Mouse (Mus musculus): Measurements from ENCODE around the gene Phldb2.

Gene Phldb2

DNA sequence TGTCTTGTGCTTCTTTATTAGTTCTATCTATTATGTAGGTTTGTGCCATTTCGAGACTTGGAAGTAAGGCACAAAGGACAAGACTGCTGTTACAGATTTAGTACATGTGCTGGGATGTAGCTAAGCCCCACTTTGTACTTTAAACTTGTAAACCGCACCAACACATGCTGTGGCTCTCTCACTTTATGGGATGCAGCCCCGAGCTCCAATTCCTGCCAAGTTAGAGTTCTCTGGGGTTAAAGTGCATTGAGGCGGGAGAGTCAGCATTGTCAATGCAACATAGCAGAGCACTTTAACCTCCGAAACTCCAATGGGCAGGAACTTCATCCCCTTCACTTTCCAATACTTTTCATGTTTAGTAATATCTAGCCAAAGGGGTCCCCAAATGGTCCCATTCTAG is 224.2 kb downstream of the Phldb2 start:
- no peak for DNase-seq (ENCODE audit: low spot score)

DNA sequence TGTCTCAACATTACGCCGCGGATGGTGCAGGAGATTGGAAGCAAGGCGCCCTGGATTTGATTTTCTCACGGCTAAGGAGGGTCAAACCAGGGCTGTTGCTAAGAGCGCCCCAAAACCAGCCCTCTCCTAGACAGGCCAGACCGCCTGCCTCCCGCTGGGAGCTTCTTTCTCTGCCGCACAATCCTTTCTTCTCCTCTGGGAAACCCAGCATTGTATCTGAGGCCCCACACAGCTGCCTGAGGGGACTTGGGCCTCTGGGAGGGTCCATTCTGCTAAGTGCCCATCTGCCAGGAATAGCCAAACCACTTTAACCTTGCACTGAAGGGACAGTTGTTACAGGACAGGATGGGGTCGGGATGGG is 228.7 kb downstream of the Phldb2 start:
- DNase-seq (ENCODE audit: low spot score), result no peak

DNA sequence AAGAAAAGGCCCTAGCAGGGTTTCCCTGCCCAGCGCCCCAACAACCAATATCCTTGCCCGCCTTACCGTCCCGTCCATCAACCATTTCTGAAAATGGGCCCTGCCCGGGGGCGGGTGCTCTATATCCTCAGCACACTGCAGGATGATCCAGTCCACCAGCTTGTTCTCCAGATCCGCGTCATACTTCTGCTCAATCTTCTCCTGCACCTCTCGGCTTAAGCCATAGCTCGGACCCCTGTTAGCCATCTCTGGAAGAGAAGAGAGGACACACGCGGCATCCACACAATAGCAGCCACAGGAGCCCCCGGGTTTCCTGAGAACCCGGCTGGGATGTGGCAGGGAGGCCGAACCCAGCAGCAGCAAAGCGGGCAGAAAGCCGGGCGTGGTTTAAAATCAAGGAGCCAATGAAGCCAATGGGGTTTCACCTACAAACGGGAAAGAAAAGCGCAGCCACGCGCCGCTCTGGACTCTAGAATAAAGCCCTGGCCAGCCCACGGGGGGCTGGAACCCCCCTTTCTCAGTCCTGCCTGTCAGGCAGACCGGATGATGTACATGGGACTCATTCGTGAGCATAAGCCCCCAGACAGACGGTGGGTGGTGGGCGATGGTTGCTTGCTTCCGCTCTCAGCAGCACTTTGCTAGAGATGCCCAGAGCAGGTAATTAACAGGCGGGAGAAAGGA is 229.2 kb downstream of the Phldb2 start, which contains the start of gene Tagln3:
TSS of gene Tagln3 (minus strand) at position 548 of the 681 bp plus-strand sequence.
- no peak for DNase-seq (ENCODE audit: low spot score)

DNA sequence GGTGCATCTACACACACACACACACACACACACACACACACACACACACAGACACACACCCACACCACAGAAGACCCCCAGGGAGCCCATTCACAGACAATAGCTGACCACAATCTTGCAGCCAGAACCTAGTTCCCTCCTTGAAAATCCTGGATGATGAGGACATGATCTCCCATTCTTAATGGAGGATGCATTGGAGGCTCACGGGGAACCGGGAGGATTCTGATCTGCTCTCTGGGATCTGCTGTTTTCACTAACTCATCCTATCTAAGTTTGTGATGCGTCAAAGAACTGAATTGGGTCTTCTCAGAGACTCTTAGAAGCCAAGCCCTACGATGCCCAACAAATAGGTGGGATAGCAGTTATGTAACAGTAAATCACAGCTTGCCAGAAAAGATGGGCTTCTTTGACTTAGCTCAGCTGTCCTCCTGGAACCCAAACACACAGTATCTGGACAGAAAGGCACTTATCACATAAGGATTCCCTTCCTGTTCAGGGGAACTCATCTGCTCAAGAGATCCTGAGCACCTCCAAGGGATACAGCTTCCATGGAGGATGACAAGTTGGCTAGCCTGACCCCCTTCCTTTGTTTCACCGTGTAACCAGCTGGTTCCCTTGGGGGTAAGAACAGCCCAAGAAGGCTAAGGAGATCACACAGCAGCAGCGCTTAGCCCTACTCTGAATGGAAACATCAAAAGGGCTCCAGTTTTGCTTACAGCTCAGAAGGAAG is 230.1 kb downstream of the Phldb2 start:
- no peak for DNase-seq (ENCODE audit: low spot score)

DNA sequence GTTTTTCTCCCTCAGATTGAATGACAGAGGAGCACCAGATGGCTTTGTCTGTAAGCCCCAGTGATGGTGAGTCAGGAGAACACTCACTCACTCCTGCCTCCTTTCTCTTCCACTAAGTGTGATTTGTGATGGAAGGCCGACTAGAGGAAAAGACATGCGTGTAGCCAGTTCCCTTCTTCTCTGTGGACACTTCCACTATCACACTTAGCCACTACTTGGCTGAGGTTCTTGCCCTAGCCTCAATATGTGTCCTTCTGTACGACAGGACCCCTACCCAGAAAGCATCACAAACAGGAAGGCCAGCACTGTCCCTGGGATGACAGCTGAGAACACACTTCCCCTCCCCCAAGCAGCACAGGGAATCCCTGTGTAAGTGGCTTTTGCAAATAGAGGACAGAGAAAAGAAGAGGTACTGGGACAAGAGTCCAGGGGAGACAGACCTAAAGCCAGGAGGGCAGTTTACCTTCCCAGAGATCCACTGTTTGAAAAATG is 230.9 kb downstream of the Phldb2 start:
- no peak for DNase-seq (ENCODE audit: low spot score)

DNA sequence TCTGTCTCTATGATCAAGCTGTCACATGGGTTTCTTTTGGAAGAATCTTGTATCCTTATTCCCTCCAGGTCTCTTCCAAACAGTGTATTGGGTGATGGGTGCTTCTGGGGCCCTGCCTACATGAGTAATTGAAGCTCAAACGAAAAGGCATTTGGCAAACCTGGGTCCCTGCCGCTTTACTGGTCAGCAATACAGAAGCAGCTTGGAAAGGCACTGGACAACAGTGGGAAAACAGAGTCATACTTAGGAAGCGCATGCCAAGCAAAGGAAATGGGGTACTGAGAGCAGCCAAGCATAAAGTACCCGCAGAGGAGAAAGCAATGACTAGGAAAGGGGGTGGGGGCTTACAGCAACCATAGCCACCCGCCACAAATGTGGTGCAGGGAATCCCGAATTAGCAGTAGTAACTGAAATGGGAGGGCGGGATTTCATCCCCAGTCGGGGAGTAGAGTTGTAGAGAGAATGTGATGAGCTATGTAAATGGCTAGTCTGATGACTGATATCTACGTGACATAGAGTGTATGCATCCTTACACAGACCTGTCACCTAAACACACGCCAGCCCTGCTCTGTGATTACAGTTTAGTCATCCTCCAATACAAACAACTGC is 233.3 kb downstream of the Phldb2 start:
- no peak for DNase-seq (ENCODE audit: low spot score)

DNA sequence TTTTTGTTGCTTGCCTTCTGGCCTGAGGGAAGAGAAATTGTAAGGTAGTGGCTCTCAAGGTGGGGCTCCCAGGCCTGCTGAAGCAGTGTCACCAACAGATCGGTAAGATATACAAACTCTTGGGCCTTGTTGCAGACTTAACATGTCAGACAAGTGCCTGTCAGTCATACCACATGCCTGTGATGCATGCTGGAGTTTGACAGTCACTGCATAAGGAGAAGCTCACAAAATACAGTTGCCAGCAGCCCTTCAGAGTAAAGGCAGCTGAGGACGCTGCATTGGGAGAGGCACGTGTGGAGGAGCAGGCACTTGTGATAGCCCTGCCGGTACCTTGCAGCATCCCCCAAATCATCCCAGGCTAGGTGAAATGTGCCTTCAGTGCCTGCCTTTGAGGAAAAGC is 235.1 kb downstream of the Phldb2 start:
- no peak for DNase-seq (ENCODE audit: low spot score)

DNA sequence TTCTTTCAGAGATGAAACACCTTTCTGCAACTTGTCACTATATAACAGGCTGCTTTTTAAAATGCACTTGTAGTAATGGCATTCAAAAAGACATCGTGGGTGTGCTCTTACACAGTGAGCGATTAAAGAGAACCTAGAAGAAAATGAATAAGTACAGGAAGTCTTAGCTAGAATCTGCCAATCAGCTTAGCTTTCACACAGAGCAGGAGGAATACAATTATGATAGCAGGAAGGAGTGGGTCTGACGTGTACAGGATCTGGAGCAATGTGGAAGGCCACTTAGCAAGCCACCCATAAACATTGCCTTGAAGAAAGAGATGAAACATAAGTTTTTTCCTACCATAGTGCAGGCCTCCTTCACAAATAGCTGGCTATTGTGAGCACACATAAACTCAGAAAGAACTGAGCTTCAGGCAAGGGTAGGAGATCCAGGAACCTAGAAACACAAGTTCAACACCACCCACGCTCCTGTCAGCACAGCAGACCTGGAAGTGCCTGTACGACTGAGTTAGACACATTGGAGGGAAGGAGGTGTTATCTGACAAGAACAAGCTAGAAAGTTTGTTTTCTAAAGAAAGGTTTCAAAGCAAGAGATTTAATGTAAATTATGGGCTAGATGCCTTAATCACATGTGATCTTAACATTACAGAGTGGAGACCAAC is 238.8 kb downstream of the Phldb2 start:
- no peak for DNase-seq (ENCODE audit: low spot score)

DNA sequence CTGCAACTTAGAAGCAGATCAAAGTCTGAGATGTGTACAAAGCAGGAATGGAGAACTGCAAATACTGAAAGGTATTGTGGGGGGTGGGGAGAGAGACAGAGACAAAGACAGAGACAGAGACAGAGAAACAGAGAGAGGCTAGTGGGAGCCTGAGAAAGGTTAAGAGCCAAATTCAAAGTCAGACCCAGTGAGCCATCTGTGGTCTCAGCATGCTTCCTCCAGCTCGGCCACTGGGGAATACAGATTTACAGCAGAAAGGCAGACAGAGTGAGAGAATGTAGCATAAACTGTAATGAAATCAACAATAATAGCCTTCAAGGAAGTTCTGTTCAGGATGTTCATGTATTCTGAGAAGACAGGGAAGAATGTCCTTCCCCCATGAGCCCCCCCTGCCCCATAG is 239.5 kb downstream of the Phldb2 start:
- no peak for DNase-seq (ENCODE audit: low spot score)

DNA sequence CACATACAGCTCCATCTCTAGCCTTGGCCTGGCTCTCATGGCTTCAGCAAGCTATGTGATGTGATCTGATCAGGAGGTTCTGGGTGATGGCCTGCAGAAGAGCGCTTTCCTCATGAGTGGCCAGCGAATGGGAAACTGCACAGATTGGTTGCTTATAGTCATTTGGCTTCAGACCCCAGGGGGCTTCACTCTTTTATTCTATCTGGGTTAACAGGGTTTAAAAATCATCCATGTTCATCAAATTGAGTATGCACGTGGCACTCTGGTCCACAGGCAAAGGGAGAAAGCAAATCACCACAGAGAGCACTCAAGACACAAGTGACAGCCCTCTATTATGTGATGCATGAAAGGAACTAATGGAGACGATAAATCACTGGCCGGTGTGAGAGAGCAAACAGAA is 240.1 kb downstream of the Phldb2 start:
- DNase-seq (ENCODE audit: low spot score), result no peak

DNA sequence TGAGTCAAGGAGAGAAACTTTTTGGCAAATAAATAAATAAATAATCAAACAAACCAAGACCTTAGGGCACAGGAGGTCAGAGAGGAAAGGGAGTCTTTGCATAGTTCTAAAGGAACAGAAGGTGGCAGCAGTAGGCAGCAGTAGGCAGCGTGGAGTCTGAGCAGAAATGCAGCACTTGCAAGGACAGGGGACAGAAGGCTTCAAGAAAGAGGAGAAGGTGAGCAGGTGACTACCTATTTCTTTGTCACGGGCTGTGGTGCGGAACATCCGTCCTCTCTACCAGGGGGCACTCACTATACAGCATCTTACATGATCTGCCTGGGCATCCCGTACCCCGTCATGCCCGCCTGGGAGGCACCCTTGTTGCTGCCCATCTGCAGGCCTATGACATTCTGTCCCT is 242.1 kb downstream of the Phldb2 start:
- DNase-seq (ENCODE audit: low spot score), result no peak

DNA sequence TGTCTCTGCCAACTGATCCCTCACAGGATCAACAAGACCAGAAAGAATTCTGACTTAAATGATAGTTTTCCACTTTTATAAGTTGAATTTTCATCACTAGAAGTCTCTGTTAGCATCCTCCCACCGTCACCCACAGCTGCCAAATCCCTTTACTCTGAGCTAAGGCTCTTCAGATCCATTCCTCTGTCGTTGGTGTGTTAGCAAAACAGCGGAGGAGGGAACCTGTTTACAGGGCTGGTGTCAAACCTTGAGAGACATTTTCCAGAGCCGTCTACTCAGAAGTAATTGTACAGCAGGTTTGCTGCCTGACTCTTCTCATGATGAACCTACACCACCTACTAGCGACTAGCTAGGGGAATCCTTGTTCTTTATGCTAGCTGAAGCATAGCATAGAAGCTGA is 254.1 kb downstream of the Phldb2 start:
- no peak for DNase-seq (ENCODE audit: low spot score)

DNA sequence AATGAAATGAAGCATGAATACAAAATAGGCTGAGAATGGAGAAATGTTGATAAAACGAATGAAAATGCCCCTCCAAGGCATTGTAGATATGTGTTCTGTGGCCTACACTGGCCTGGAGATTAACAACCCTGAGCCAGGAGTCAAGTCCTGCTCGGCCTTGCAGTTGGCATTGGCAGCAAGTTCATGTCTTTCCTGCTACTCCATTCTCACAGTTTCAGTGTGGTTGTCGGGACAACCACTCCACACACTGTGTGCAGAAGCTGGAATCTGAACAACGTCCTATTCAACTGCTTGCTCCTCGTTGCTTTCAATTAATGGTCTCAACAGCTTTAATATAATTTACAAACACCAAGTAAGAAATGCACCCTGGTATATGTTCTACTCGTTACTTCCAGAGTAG is 255.4 kb downstream of the Phldb2 start:
- no peak for DNase-seq (ENCODE audit: low spot score)

Measured in lung, postnatal 25 days (tissue).